Comparison of ENCODE assay signal across 7 mouse cellular contexts in the genomic region with DNA sequence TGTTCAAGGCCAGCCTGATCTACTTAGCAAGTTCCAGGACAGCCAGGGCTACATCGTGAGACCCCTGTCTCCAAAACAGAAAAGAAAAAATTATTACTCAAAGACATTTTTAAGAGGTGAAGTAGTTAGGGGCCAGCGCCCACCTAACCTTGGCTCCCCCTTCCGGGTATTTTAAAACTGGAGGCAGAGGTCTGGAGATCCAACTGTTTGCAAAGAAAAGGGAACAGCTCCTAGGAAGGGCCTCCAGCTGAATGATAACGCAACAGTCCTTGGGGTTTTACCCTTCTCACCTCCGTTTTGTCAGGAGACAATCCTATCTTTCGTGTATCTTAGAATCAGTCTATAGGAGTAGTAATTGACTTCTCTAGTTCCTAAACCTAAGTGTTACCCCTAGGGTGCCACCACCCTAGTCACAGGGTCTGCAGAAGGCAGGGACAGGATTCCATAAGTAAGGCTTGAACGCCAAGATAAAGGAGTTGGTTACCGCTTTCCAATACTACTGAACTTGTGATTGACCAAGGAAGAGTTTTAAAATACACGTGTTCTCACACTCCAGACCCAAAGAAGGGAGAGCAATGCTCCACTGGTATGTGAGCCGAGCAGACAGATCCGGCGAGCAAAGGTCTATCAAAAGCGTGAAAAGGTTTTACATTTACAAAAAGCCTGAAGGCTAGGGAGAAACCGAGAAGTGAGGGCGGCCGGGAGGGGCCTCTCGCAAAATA. TPM values are rescaled to one million over a fixed set of nuclear protein-coding genes. Genes with fewer than 3 reads are reported as not detected.
A peak's percentile ranks its signal among the peaks of the same experiment; 100 is the strongest.
DNase-seq lines count a peak whose midpoint lies in the region; ATAC-seq and TF ChIP-seq lines count a peak whose summit lies in the region.

No protein-coding gene starts in this region.

- no peaks in the 10 kb centered on the region for H3K27me3 ChIP-seq in lung, postnatal 0 days (replicated peaks; ENCODE audit: insufficient read depth, low read length)
- H3K27me3 ChIP-seq in limb, embryonic 12.5 days: no peaks in the 10 kb centered on the region
- H3K27me3 ChIP-seq in stomach, embryonic 14.5 days (ENCODE audit: control insufficient read depth, insufficient read depth, low read length): no peaks in the 10 kb centered on the region

- ATAC-seq in lung, postnatal 0 days: no peak
- peak; percentile 29; the same call in 1 of the 2 replicates for ATAC-seq in erythroid progenitor cell, adult 5-6 weeks (replicated peaks; ENCODE audit: low FRiP score, poor library complexity, severe bottlenecking)
- ATAC-seq in limb, embryonic 12.5 days (ENCODE audit: insufficient number of reproducible peaks, insufficient read depth, low FRiP score, low TSS enrichment, low read depth): 0 out of 2 replicates have a peak, but pooled peaks have one; percentile 29
- no peak for ATAC-seq in stomach, embryonic 14.5 days (ENCODE audit: insufficient number of reproducible peaks, insufficient read depth, low FRiP score, low read depth)
- no peak for ATAC-seq in activated CD4-positive, CD25-positive, alpha-beta regulatory T cell, adult 4 months

- peak; percentile 32 for DNase-seq in lung, postnatal 0 days (ENCODE audit: low spot score)
- DNase-seq in lung, postnatal 10 days: no peak
- DNase-seq in adrenal gland, postnatal 4 days (ENCODE audit: low spot score in 2 of 2): no peak

- H3K9me3 ChIP-seq in lung, postnatal 0 days (ENCODE audit: low read length): no peaks in the 10 kb centered on the region
- H3K9me3 ChIP-seq in limb, embryonic 12.5 days: no peaks in the 10 kb centered on the region
- H3K9me3 ChIP-seq in stomach, embryonic 14.5 days (ENCODE audit: control insufficient read depth, low read depth, low read length): no peaks in the 10 kb centered on the region

- peak overlapping the region; percentile 71 for H3K4me3 ChIP-seq in lung, postnatal 0 days (ENCODE audit: low read depth, low read length)
- peak overlapping the region; percentile 87 for H3K4me3 ChIP-seq in limb, embryonic 12.5 days (replicated peaks)
- H3K4me3 ChIP-seq in stomach, embryonic 14.5 days (ENCODE audit: low read depth, low read length): peak overlapping the region; percentile 66

- WGBS in lung, postnatal 0 days: 3% methylated on average over 17 of the region's 17 CpGs
- WGBS in limb, embryonic 12.5 days: 5% methylated on average over 17 of the region's 17 CpGs
- WGBS in stomach, embryonic 14.5 days: 4% methylated on average over 17 of the region's 17 CpGs

- TF ChIP-seq CTCF in lung, postnatal 0 days (IDR thresholded peaks at IDR 0.05): no peak

- H3K9ac ChIP-seq in lung, postnatal 0 days (replicated peaks; ENCODE audit: low read depth): peak overlapping the region; percentile 68
- peak overlapping the region; percentile 79 for H3K9ac ChIP-seq in limb, embryonic 12.5 days (replicated peaks)
- H3K9ac ChIP-seq in stomach, embryonic 14.5 days (replicated peaks; ENCODE audit: low read depth, low read length): peak overlapping the region; percentile 51

- peak overlapping the region; percentile 78 for H3K27ac ChIP-seq in lung, postnatal 0 days (ENCODE audit: low read length)
- H3K27ac ChIP-seq in limb, embryonic 12.5 days: peak overlapping the region; percentile 90; the same call in 1 of the 2 replicates
- H3K27ac ChIP-seq in stomach, embryonic 14.5 days (ENCODE audit: low read length): peak overlapping the region; percentile 53

- H3K36me3 ChIP-seq in lung, postnatal 0 days (ENCODE audit: insufficient read depth, low read length): no peaks in the 10 kb centered on the region; the same call in 1 of the 2 replicates
- H3K36me3 ChIP-seq in limb, embryonic 12.5 days: peaks cover 28% of the 10 kb centered on the region
- peaks cover 4% of the 10 kb centered on the region; the same call in 1 of the 2 replicates for H3K36me3 ChIP-seq in stomach, embryonic 14.5 days (ENCODE audit: control insufficient read depth, insufficient read depth, low read length)

- TF ChIP-seq EP300 in lung, postnatal 0 days (IDR thresholded peaks at IDR 0.05): no peak

- peaks cover 44% of the 10 kb centered on the region for H3K4me1 ChIP-seq in lung, postnatal 0 days (ENCODE audit: insufficient read depth, low read depth, low read length)
- H3K4me1 ChIP-seq in limb, embryonic 12.5 days (replicated peaks): peaks cover 50% of the 10 kb centered on the region
- peaks cover 45% of the 10 kb centered on the region for H3K4me1 ChIP-seq in stomach, embryonic 14.5 days (ENCODE audit: control insufficient read depth, insufficient read depth, low read length)

- peak overlapping the region; percentile 70 for H3K4me2 ChIP-seq in lung, postnatal 0 days (replicated peaks; ENCODE audit: low read depth, low read length)
- peak overlapping the region; percentile 90 for H3K4me2 ChIP-seq in limb, embryonic 12.5 days
- H3K4me2 ChIP-seq in stomach, embryonic 14.5 days (replicated peaks; ENCODE audit: low read depth, low read length): peak overlapping the region; percentile 64

RNA-seq across cellular contexts. Expression of a gene that starts 0.9 kb away (rescaled TPM):
- polyA plus RNA-seq in lung, postnatal 0 days (2015; fragmentation: Nextera tagmentation; extraction: Ambion mirVana): 6.1 and 6.7 TPM in 2 replicates
- 8.4 and 10.8 TPM in 2 replicates for total RNA-seq in erythroid progenitor cell, adult 5-6 weeks (2015; ENCODE audit: low replicate concordance)
- 8.5 and 15.1 TPM in 2 replicates for total RNA-seq in erythroid progenitor cell, adult 5-6 weeks (2017; ENCODE audit: low replicate concordance)
- 24.6 and 25.9 TPM in 2 replicates for polyA plus RNA-seq in limb, embryonic 12.5 days (2016; fragmentation: Nextera tagmentation; extraction: Ambion mirVana)
- polyA plus RNA-seq in stomach, embryonic 14.5 days (2014; fragmentation: Nextera tagmentation; extraction: Ambion mirVana): 13.8 and 14.7 TPM in 2 replicates
- 10 to 100 TPM; 18.2 to 19.9 TPM for total RNA-seq in adrenal gland, postnatal 4 days (2021)
- 10 to 100 TPM in 1 of 2 experiments, 1 to 10 TPM in 1; 9.8 to 10.6 TPM for polyA plus RNA-seq in activated CD4-positive, CD25-positive, alpha-beta regulatory T cell, adult 4 months (2017; shearing (Covaris generic))

RNA-seq across cellular contexts. Expression of a gene that starts 1.1 kb away (rescaled TPM):
- polyA plus RNA-seq in lung, postnatal 0 days (2015; fragmentation: Nextera tagmentation; extraction: Ambion mirVana): 2.5 and 3.0 TPM in 2 replicates
- total RNA-seq in erythroid progenitor cell, adult 5-6 weeks (2015; ENCODE audit: low replicate concordance): 13.0 and 24.1 TPM in 2 replicates
- total RNA-seq in erythroid progenitor cell, adult 5-6 weeks (2017; ENCODE audit: low replicate concordance): 12.9 and 13.9 TPM in 2 replicates
- 6.3 and 7.8 TPM in 2 replicates for polyA plus RNA-seq in limb, embryonic 12.5 days (2016; fragmentation: Nextera tagmentation; extraction: Ambion mirVana)
- 7.0 and 7.8 TPM in 2 replicates for polyA plus RNA-seq in stomach, embryonic 14.5 days (2014; fragmentation: Nextera tagmentation; extraction: Ambion mirVana)
- 10 to 100 TPM; 21.8 to 23.2 TPM for total RNA-seq in adrenal gland, postnatal 4 days (2021)
- 1 to 10 TPM; 4.5 to 6.2 TPM for polyA plus RNA-seq in activated CD4-positive, CD25-positive, alpha-beta regulatory T cell, adult 4 months (2017; shearing (Covaris generic))

RNA-seq across cellular contexts. Expression of a gene that starts 35.2 kb away (rescaled TPM):
- polyA plus RNA-seq in lung, postnatal 0 days (2015; fragmentation: Nextera tagmentation; extraction: Ambion mirVana): 14.4 and 18.4 TPM in 2 replicates
- total RNA-seq in erythroid progenitor cell, adult 5-6 weeks (2015; ENCODE audit: low replicate concordance): 4.6 TPM in 1 of 2 replicates, not detected in the other
- total RNA-seq in erythroid progenitor cell, adult 5-6 weeks (2017; ENCODE audit: low replicate concordance): 7.6 and 9.6 TPM in 2 replicates
- polyA plus RNA-seq in limb, embryonic 12.5 days (2016; fragmentation: Nextera tagmentation; extraction: Ambion mirVana): 66.3 and 69.5 TPM in 2 replicates
- polyA plus RNA-seq in stomach, embryonic 14.5 days (2014; fragmentation: Nextera tagmentation; extraction: Ambion mirVana): 65.1 and 66.8 TPM in 2 replicates
- 100 to 1,000 TPM in 1 of 2 experiments, 10 to 100 TPM in 1; 93.3 to 105 TPM for total RNA-seq in adrenal gland, postnatal 4 days (2021)
- 10 to 100 TPM; 13.1 to 19.7 TPM for polyA plus RNA-seq in activated CD4-positive, CD25-positive, alpha-beta regulatory T cell, adult 4 months (2017; shearing (Covaris generic))

RNA-seq across cellular contexts. Expression of a gene that starts 48.1 kb away (rescaled TPM):
- polyA plus RNA-seq in lung, postnatal 0 days (2015; fragmentation: Nextera tagmentation; extraction: Ambion mirVana): 14.5 and 15.2 TPM in 2 replicates
- total RNA-seq in erythroid progenitor cell, adult 5-6 weeks (2015; ENCODE audit: low replicate concordance): 0.42 TPM in 1 of 2 replicates, not detected in the other
- 0.39 TPM in 1 of 2 replicates, not detected in the other for total RNA-seq in erythroid progenitor cell, adult 5-6 weeks (2017; ENCODE audit: low replicate concordance)
- 17.0 and 18.5 TPM in 2 replicates for polyA plus RNA-seq in limb, embryonic 12.5 days (2016; fragmentation: Nextera tagmentation; extraction: Ambion mirVana)
- polyA plus RNA-seq in stomach, embryonic 14.5 days (2014; fragmentation: Nextera tagmentation; extraction: Ambion mirVana): 12.9 and 13.5 TPM in 2 replicates
- 10 to 100 TPM; 26.6 to 28.0 TPM for total RNA-seq in adrenal gland, postnatal 4 days (2021)
- polyA plus RNA-seq in activated CD4-positive, CD25-positive, alpha-beta regulatory T cell, adult 4 months (2017; shearing (Covaris generic)): 10 to 100 TPM in 1 of 2 experiments, 1 to 10 TPM in 1; 9.9 to 12.0 TPM

RNA-seq across cellular contexts. Expression of a gene that starts 49.2 kb away (rescaled TPM):
- polyA plus RNA-seq in lung, postnatal 0 days (2015; fragmentation: Nextera tagmentation; extraction: Ambion mirVana): 72.4 and 77.3 TPM in 2 replicates
- total RNA-seq in erythroid progenitor cell, adult 5-6 weeks (2015; ENCODE audit: low replicate concordance): 39.8 and 50.5 TPM in 2 replicates
- total RNA-seq in erythroid progenitor cell, adult 5-6 weeks (2017; ENCODE audit: low replicate concordance): 28.5 and 31.8 TPM in 2 replicates
- polyA plus RNA-seq in limb, embryonic 12.5 days (2016; fragmentation: Nextera tagmentation; extraction: Ambion mirVana): 65.4 and 75.0 TPM in 2 replicates
- polyA plus RNA-seq in stomach, embryonic 14.5 days (2014; fragmentation: Nextera tagmentation; extraction: Ambion mirVana): 67.6 and 76.2 TPM in 2 replicates
- 100 to 1,000 TPM; 128 to 129 TPM for total RNA-seq in adrenal gland, postnatal 4 days (2021)
- polyA plus RNA-seq in activated CD4-positive, CD25-positive, alpha-beta regulatory T cell, adult 4 months (2017; shearing (Covaris generic)): 10 to 100 TPM; 65.2 to 84.7 TPM

Comparison
In these comparisons a context has a peak if more than half of its experiments do, and no peak if none do; other contexts are left out.
1. ATAC-seq: peak in erythroid progenitor cell, adult 5-6 weeks (single experiment) and limb, embryonic 12.5 days (single experiment); none in lung, postnatal 0 days (single experiment), stomach, embryonic 14.5 days (single experiment) and activated CD4-positive, CD25-positive, alpha-beta regulatory T cell, adult 4 months (single experiment).
2. Peak in every context shown above with its lines, with median percentiles within 50 percentile points of each other: H3K27ac ChIP-seq, H3K4me2 ChIP-seq, H3K4me3 ChIP-seq and H3K9ac ChIP-seq.